Mouse (Mus musculus) kidney, adult 2 months (tissue): ENCODE measurements around the gene Dgki. TPM values are rescaled to one million over a fixed set of nuclear protein-coding genes. Genes with fewer than 3 reads are reported as not detected.
A peak's percentile ranks its signal among the peaks of the same experiment; 100 is the strongest.
"Not testable (repeated sequence)": the region's sequence is repeated elsewhere in the genome, so short reads cannot be mapped to it uniquely, and the experiment has no call there.

Source experiments
- DNase-seq: peaks from one replicate; pipeline ENCODE4 v3.0.0; 2021
- H3K27ac ChIP-seq: fragments of 200-500 bp; 2 replicates; pipeline ENCODE4 v1.5.1; 2012; ENCODE audit warnings: low read depth, low read length, control low read depth, inconsistent platforms; ENCODE audit not compliant: insufficient read depth
- H3K27me3 ChIP-seq: fragments of 200-500 bp; replicated peaks from 2 replicates; pipeline ENCODE4 v1.6.1; 2012; ENCODE audit warnings: mild to moderate bottlenecking, moderate library complexity, low read length, inconsistent platforms; ENCODE audit not compliant: control insufficient read depth, insufficient read depth
- H3K36me3 ChIP-seq: fragments of 200-500 bp; 2 replicates; pipeline ENCODE4 v1.6.1; 2012; ENCODE audit warnings: mild to moderate bottlenecking, moderate library complexity, low read length, inconsistent platforms; ENCODE audit not compliant: control insufficient read depth, insufficient read depth
- H3K4me1 ChIP-seq: fragments of 200-500 bp; 2 replicates; pipeline ENCODE4 v1.6.1; 2011; ENCODE audit warnings: low read length; ENCODE audit not compliant: control insufficient read depth, insufficient read depth
- H3K4me3 ChIP-seq: fragments of 200-500 bp; 2 replicates; pipeline ENCODE4 v1.5.1; 2011; ENCODE audit warnings: mild to moderate bottlenecking, low read depth, low read length, control low read depth; ENCODE audit not compliant: insufficient read depth
- CTCF ChIP-seq: fragments of 200-500 bp; conservative IDR thresholded peaks from 2 replicates; pipeline ENCODE4 v1.5.1; 2011; ENCODE audit warnings: low read depth, mild to moderate bottlenecking, control low read depth, low read length, moderate library complexity, mixed read lengths; ENCODE audit not compliant: insufficient read depth, insufficient read length
- POLR2A ChIP-seq: fragments of 200-500 bp; IDR thresholded peaks from one replicate; pipeline ENCODE4 v1.6.1; 2011; ENCODE audit warnings: low read depth, low read length, control low read depth
- WGBS: fragments of 180-500 bp; shearing (Covaris S2); methylation state at CpG from one replicate; pipeline ENCODE4 v1.1.7; 2018; 5-methylcytosine and 5-hydroxymethylcytosine counted together
- polyA plus RNA-seq: library from polyadenylated mRNA; depleted of rRNA; stranded (reverse); fragments of >200 nt; gene quantifications from 2 replicates; pipeline ENCODE4 v1.2.3, GENCODE M21; 2012

Gene Dgki
- polyA plus RNA-seq, 1 experiment = 0.05 TPM

- Histone ChIP-seq H3K27me3 (no peaks in the 10 kb centered on the region), H3K36me3 (no peaks in the 10 kb centered on the region), H3K27ac (no peak overlapping the region), H3K4me3 (no peak overlapping the region), H3K4me1 (no peaks in the 10 kb centered on the region)
- WGBS = 40% methylated on average over 4 of the region's 4 CpGs
- no peak for TF ChIP-seq POLR2A
- no peak for TF ChIP-seq CTCF
- DNase-seq = no peak
Observed at GRCm38 (mm10) chr6:37143867-37144163, 156.2 kb downstream of the Dgki start.

- TF ChIP-seq POLR2A = no peak
- no peak for TF ChIP-seq CTCF
- Histone ChIP-seq H3K27me3 (no peaks in the 10 kb centered on the region), H3K27ac (no peak overlapping the region), H3K4me1 (no peaks in the 10 kb centered on the region), H3K36me3 (no peaks in the 10 kb centered on the region), H3K4me3 (no peak overlapping the region)
- WGBS = 79% methylated on average over 11 of the region's 11 CpGs
- peak; percentile 32 for DNase-seq
Observed at GRCm38 (mm10) chr6:37142991-37143866, 156.8 kb downstream of the Dgki start.

GRCm38 (mm10) chr6:37138816-37139215, 161.2 kb downstream of the Dgki start:
- Histone ChIP-seq H3K4me3 (no peak overlapping the region), H3K27ac (no peak overlapping the region), H3K27me3 (no peaks in the 10 kb centered on the region), H3K4me1 (no peaks in the 10 kb centered on the region), H3K36me3 (no peaks in the 10 kb centered on the region)
- DNase-seq = no peak
- no peak for TF ChIP-seq POLR2A
- no peak for TF ChIP-seq CTCF

GRCm38 (mm10) chr6:37131257-37131656, 168.7 kb downstream of the Dgki start:
- Histone ChIP-seq H3K36me3 (no peaks in the 10 kb centered on the region), H3K27me3 (no peaks in the 10 kb centered on the region), H3K4me3 (no peak overlapping the region), H3K4me1 (no peaks in the 10 kb centered on the region), H3K27ac (no peak overlapping the region)
- no peak for TF ChIP-seq POLR2A
- no peak for TF ChIP-seq CTCF
- 80% methylated on average over 4 of the region's 4 CpGs for WGBS
- DNase-seq = no peak

GRCm38 (mm10) chr6:37120417-37121154, 179.4 kb downstream of the Dgki start:
- Histone ChIP-seq H3K4me3 (no peak overlapping the region), H3K4me1 (no peaks in the 10 kb centered on the region), H3K27ac (no peak overlapping the region), H3K36me3 (no peaks in the 10 kb centered on the region), H3K27me3 (no peaks in the 10 kb centered on the region)
- no peak for DNase-seq
- 94% methylated on average over 19 of the region's 19 CpGs for WGBS
- TF ChIP-seq POLR2A = no peak
- TF ChIP-seq CTCF = no peak

- Histone ChIP-seq H3K27me3 (no peaks in the 10 kb centered on the region), H3K4me1 (no peaks in the 10 kb centered on the region), H3K36me3 (no peaks in the 10 kb centered on the region), H3K4me3 (no peak overlapping the region), H3K27ac (no peak overlapping the region)
- DNase-seq = no peak
- WGBS = 84% methylated on average over 3 of the region's 3 CpGs
- no peak for TF ChIP-seq POLR2A
- no peak for TF ChIP-seq CTCF
Observed at GRCm38 (mm10) chr6:37119205-37119604, 180.8 kb downstream of the Dgki start.

GRCm38 (mm10) chr6:37113048-37113447, 186.9 kb downstream of the Dgki start:
- Histone ChIP-seq H3K36me3 (no peaks in the 10 kb centered on the region), H3K27me3 (no peaks in the 10 kb centered on the region), H3K4me1 (no peaks in the 10 kb centered on the region), H3K4me3 (no peak overlapping the region), H3K27ac (no peak overlapping the region)
- 89% methylated on average over 4 of the region's 4 CpGs for WGBS
- no peak for DNase-seq
- TF ChIP-seq CTCF (no peak), POLR2A (no peak)

- H3K27ac ChIP-seq, H3K4me1 ChIP-seq, H3K27me3 ChIP-seq, H3K4me3 ChIP-seq, H3K36me3 ChIP-seq: not testable (repeated sequence)
- 75% methylated on average over 6 of the region's 6 CpGs for WGBS
- DNase-seq = peak; percentile 52
Observed at GRCm38 (mm10) chr6:37106236-37106635, 193.7 kb downstream of the Dgki start.
